ENCODE assay signal across 8 mouse cellular contexts in the genomic region with DNA sequence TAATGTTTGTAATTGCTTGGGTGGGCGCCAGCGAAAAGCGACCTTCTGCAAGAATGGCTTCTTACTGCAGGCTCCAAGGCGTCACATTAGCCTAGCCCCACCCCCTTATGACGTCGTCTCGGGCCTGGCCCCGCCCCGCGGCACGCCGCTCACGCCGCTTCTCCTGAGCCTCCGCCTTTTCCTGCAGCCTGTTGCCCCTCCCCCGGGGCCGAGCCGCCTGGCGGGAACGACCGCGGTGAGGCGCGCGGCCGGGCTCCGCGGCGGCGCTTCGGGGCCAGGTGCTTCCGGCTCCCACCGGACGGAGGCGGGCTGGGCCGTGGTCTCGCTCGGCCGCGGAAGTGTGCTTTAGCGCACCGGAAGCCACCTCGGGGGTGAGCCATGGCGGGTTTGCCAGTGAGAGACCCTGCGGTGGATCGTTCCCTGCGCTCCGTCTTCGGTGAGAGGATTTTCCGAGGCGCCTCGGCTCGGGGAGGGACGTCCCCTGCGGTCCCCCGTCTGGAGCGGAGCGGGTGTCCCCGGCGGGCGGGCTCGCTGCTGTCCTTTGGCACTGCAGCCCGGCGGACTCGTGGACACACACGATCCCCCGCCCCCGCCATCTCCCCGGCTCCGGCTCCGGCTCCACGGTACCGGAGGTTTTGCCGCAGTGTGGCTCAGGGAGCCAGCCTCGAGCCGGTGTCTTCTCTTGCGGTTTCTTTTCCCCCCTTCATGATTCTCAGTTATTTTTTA. TPM values are rescaled to one million over a fixed set of nuclear protein-coding genes. Genes with fewer than 3 reads are reported as not detected.
DNase-seq lines count a peak whose midpoint lies in the region; ATAC-seq lines count a peak whose summit lies in the region.

A gene (plus strand): TSS at position 201 of the 726 bp plus-strand sequence.

- H3K4me2 ChIP-seq in hindbrain, embryonic 15.5 days, result peak within 1 kb of the TSS; percentile 51

- H3K4me1 ChIP-seq in hindbrain, embryonic 15.5 days (replicated peaks), result no peaks in the 10 kb centered on the region; the same call in 1 of the 2 replicates

- 22% methylated on average over 74 of the region's 77 CpGs for WGBS in hindbrain, embryonic 15.5 days

- 0 out of 2 replicates have a peak, but pooled peaks cover 6% of the 10 kb centered on the region for H3K36me3 ChIP-seq in hindbrain, embryonic 15.5 days

- peak within 1 kb of the TSS; percentile 90 for H3K27ac ChIP-seq in hindbrain, embryonic 15.5 days (replicated peaks)

- peak within 1 kb of the TSS; percentile 52 for H3K4me3 ChIP-seq in hindbrain, embryonic 15.5 days

- DNase-seq in R1 (ENCODE audit: low read depth, low spot score), result peak; percentile 87
- peak; percentile 94 to 96 for DNase-seq in cerebellum, postnatal 25 days
- DNase-seq in frontal cortex, postnatal 36 days (ENCODE audit: low spot score in 2 of 2), result peak; percentile 91 to 96
- DNase-seq in left cerebral cortex, adult 11 months (ENCODE audit: low spot score), result peak; percentile 89
- DNase-seq in lung, postnatal 4 days, result peak; percentile 96 to 97
- DNase-seq in retina, postnatal 7 days (ENCODE audit: low read depth, low spot score), result peak; percentile 79
- DNase-seq in urinary bladder, adult 2 months (ENCODE audit: low spot score), result peak; percentile 69

- no peaks in the 10 kb centered on the region for H3K9me3 ChIP-seq in hindbrain, embryonic 15.5 days

- peak within 1 kb of the TSS; percentile 58 for H3K9ac ChIP-seq in hindbrain, embryonic 15.5 days

- ATAC-seq in hindbrain, embryonic 15.5 days (ENCODE audit: low FRiP score, low read depth), result peak; percentile 98

- no peaks in the 10 kb centered on the region for H3K27me3 ChIP-seq in hindbrain, embryonic 15.5 days

RNA-seq across cellular contexts. Expression of the gene that starts here (rescaled TPM):
- polyA plus RNA-seq in hindbrain, embryonic 15.5 days (2015; fragmentation: Nextera tagmentation; extraction: Ambion mirVana), result 63.2 and 68.4 TPM in 2 replicates
- 11.5 and 13.0 TPM in 2 replicates for polyA plus RNA-seq in urinary bladder, adult 2 months (2012; rRNA removed)

Comparison
In these comparisons a context has a peak if more than half of its experiments do, and no peak if none do; other contexts are left out.
1. Peak in every context shown above with its lines: DNase-seq, ATAC-seq, H3K4me3 ChIP-seq and H3K27ac ChIP-seq.